Mouse (Mus musculus) urinary bladder, postnatal 4 days (tissue): ENCODE measurements around the gene Col23a1.

Experiments used
- DNase-seq, 2 experiments: peaks; one replicate each; pipeline ENCODE4 v3.0.0; 2021 to 2022; ENCODE audit warnings: low spot score in 2 of 2

Col23a1 gene

DNA sequence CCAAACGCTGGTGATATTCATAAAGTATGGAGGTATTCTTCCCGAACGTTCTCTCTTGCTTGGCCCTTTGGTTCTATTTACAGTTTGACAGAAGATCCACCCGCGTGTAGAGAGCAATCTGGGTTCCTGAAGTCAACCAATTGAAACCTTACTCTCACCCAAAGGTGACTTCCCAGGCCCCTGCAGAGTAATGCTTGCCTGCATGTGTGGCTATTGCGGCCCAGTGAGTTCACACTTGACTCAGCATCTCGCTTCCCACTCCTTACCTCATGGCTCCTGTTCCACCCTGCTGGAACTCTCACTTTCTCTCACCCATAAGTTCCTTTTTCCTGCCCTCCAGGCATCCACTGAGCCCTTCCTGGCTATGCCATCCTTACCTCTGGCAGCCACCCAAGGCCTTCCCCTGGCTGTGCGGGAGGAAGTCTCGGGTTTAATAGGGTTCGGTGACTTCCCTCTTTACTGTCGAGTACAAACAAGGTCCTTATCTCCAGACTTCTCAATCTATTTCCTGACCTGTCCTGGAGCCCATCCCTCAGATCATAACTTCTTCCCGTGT, 38.7 kb downstream of the Col23a1 start:
- no peak for DNase-seq

DNA sequence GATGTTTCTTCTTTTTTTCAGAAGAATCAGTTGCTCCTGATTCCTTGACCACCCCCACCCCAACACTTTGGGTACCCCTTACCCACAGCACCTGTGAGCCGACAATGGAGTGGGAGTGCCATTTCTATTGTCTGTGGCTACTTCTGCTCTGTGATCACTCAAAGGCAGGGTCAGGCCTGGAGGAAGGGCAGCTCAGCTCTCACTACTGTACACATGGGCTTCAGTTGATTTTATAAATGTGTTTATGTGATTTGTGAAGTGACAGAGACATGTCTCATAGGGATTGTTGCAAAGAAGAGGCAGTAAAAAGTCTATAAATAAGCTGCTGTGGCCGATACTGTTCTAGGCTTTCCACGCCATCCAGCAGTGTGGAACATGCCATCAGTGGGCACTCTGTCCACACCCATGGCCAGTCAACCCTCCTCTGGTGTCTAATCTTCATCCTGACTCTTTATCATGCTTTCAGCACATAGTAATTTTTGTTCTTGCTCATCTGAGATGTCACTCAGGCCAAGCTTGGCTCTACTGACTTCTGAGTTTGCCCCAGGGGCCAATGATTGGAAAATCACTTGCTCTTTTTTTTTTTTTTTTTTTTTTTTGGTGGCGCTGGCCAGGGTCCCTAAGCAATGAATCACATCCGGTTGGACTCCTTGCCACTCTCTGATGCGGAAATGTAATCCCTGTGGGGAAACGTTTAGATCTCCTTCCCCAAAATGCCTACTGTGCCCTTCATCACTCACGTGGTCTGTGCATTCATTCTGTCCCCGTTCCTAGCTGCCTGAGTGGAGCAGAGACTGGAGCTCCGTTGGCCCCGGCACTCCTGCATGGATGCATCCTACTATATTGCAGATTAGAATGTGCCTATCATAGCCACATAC, 40.4 kb downstream of the Col23a1 start:
- no peak for DNase-seq

DNA sequence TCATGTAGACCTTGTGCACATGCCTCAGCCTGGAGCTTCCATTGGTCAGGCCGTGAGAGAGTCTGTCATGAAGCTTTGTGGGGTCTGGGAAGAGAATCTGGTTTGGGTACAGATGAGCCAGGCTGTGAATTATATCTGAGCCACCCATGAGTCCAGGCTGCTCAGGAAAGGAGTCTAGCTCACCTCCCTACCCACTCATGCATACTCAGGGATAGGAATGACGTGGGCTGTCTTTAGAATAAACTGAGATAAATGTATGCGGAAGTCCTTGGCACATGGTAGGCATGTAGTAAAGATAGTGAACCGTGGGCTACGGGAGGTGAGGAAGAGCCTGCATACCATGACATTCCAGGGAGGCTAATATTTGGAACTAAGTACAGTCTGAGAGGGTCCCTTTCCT, 44.3 kb downstream of the Col23a1 start:
- DNase-seq: no peak

DNA sequence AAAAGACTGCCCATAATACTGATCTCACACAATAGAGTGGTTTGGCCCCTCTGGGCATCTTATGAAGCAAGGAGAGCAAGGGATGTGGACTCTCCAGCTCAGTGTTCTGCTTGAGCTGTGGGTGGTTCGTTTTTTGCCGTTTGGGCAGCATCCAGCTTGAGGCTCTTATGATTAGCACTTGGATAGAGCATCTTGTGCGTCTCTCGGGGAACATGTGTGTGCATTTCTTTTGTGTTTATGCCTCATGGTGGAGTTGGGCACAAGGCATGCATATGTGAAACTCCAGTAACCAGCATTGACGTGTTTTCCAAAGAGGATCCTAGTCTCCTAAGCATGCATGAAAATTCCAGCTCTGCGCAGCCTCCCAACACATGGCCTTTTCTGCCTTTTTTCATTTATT, 47.9 kb downstream of the Col23a1 start:
- DNase-seq: peak in 1 of 2 experiments; percentile 46

DNA sequence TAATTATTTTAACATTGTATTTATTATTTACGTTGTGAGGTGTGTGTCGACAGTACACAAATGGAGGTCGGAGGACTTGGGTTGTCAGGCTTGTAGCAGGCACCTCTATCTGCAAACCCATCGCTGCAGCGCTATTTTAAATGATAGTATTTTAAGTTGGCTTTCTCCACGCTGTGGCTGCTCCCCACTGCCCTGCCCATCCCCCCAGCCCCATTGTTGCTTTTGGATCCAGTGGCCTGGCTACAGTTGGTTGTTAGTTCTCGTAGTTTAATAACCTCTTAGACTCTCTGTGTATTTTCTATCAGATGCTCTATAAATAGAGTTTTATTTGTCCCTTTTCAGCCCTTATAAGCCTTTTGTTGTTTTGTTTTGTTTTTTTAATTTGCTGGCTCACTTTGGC, 48.7 kb downstream of the Col23a1 start:
- DNase-seq: peak in 1 of 2 experiments; percentile 52

DNA sequence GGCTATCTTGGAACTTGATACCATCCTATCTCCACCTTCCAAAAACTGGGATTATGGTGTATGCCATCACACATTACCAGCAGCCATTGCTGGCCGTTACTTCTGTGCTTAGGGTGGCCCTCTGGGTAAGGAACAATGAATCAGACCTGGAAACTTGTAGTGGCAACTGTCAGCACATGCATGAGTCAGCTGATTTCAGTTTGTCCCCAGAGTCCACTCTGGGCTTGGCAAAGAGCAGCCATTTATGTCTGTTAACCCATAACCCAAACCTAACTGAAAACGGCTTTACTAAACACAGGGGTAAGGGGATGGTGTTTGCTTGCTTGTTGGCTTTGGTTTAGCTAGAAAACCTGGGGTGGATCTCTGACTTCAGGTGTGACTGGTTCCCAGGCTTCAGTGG, 51.4 kb downstream of the Col23a1 start:
- DNase-seq: peak in 1 of 2 experiments; percentile 35

DNA sequence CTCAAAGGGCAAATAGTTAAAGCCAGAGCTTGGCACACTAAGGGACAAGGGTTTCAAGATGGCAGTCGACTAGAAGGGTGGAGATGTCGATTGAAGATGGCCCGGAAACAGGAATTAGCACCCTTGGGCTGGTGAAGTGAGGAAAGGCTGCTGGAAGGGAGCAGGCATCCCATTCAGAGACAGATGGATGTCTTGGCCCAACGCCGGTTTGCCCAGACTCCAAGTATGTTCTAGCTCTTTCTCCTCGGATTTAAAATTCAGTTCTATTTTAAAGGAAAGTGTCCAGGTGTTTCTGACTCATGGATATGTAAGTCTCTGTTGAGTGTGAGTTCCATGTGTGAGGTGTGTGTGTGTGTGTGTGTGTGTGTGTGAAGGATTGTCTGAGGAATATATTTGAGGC, 53.1 kb downstream of the Col23a1 start:
- peak in 1 of 2 experiments; percentile 44 for DNase-seq

DNA sequence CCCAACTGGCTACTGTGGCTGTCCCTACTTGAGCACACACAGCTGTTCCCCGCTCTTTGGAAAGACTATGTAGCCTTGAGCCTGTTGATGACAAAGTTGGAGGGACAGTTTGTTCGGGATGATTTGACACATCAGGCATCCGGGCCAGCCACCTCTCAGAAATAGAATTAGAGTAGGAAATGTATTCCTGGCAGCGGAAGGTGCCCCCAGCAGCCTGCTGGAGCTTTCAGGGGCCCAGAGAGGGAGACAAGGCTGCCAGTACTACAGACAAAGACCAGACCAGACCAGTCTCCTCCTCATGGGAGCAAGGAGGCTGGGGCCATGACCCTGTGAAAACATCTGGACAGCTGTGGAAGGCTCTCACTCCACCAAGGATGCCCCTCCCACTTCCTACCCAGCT, 53.6 kb downstream of the Col23a1 start:
- DNase-seq: peak in 1 of 2 experiments; percentile 50

DNA sequence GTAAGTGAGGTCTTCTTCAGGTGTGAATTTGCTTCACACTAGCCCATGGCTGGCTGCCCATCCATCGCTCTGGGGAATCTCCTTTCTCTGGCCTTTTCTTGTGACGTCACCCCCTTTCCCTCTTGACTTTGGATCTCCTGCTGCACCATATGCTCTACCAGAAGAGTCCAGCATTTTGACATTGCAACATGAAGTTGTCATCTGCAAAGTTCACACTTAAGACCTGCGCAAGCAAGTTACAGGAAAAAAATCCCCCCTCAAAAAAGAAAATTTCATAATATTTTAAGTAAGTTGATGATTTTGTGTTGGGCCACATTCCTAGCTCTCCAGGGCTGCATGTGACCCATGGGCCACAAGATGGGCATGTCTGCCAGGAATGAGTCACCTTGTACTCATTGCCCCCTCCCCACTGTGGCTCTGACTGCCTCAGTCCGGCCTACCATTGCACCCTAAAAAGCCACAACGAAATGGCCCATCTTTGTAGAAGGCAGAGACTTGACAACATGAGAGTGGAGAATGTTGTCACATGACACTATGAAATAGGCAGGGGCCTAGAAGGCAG, 54.1 kb downstream of the Col23a1 start:
- DNase-seq: peak in 1 of 2 experiments; percentile 48

DNA sequence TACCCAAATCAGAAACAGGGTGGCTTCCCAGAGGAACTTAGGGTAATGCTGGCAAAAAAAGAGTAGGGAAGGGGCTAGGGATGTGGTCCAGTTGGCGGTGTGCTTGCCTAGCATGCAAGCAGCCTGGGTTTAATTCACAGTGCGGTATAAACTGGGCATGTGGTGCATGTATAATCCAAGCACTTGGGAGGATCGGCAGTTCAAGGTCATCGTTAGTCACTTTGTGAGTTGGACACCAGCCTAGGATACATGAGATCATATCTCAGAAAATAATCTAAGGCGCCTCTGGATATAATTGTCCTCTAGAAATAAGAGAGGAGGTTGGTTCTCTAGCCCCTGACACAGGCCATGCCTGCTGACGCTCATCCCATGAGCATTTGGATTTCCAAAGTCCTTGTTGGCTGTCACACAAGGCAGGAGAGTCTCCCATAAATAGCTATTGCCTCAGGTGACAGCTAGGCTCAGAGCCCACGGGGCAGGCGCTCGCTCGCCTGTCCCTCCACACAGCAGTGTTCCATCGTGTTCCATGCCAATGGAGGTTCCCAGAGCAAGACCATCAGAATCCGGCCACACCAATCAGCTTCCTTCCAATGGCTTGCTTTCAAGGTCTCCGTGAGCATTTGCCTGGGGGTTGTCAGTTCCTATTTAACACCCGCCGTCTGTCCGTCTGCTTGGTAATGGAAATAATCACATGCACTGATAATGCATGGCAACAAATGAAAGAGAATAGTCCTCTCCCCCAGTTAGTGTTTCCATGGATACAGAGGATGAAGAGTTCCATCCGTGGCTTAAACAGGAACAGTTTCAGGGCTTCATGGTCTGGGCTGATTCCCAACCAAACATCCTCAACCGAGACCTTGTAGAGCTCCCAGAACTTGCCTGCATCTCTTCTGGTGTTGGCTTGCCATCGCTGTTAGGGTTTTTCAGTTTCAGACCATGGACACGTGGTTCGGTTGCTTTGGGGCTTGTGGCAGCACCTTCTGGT, 56.1 kb downstream of the Col23a1 start:
- DNase-seq: peak in 1 of 2 experiments; percentile 44

DNA sequence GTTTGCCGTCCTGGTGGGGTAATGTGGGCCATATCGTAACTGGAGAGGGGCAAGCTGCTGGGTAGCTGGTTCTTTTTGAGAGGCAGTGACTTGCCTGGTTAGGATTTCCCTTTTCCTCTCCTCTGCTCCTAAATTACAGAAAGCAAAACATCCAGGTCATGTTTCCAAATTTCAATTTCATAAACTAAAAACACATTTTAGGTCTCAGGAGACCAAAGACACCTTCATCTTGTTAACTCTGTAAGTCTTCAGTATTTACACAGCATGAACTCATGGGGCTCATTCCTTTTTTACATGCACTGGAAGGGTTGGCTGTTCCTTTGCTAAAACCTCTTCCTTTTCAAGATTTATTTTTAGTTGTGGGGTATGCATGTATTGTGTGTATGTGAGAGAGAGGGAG, 58.0 kb downstream of the Col23a1 start:
- peak in 1 of 2 experiments; percentile 17 for DNase-seq

DNA sequence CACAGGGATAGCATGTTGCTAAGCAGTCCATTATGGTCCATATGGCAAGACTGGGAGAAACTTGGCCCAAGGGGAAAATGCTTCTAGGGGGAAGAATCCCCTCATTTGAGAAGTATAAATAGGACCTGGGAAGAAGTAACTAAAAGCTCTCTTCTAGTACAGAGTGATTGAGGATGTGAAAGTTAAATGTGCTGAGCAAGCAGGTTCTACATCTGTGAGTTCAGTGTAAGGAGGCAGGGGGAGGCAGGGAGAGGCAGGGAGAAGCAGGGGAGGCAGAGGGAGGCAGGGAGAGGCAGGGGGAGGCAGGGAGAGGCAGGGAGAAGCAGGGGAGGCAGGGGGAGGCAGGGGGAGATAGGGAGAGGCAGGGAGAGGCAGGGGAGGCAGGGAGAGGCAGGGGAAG, 59.9 kb downstream of the Col23a1 start:
- DNase-seq: peak in 1 of 2 experiments; percentile 7

DNA sequence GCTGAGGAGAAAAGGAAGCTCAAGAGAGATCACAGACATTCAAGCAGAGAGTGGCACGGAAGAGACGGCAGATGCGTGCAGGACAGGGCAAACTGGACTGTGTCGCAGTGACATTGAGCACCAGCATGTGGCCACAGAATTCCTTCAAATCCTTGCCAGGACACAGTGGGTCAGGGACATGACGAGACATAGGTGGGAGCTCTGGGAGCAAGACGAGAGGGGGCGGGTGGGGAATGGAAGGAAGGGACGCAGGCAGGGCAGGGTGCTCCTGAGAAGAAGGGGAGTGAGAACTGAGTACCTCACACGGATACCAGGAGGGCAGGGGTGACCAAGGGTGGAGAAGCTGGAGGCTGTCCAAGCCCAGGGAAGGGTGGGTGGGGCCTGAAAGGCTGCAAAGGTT, 61.4 kb downstream of the Col23a1 start:
- peak in 1 of 2 experiments; percentile 57 for DNase-seq

DNA sequence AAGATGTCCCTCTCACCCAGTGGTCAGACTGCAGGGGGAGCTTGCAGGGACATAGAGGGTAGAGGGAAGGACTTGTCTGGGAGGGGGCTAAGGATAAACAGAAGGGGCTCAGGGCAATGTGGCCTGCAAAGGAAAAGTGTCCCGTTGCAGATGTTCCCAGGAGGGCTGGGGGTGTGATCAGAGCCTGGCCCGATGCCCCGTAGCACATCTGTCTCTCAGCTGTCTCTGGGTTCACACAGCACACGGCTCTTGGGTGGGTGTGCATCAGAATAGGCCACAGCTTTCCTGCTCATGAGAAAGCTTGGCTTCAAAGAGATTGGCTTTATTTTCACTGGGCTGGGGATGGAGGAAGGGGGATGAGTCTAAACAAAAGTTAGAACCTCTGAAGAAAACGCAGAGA, 62.1 kb downstream of the Col23a1 start:
- DNase-seq: peak in 1 of 2 experiments; percentile 53

DNA sequence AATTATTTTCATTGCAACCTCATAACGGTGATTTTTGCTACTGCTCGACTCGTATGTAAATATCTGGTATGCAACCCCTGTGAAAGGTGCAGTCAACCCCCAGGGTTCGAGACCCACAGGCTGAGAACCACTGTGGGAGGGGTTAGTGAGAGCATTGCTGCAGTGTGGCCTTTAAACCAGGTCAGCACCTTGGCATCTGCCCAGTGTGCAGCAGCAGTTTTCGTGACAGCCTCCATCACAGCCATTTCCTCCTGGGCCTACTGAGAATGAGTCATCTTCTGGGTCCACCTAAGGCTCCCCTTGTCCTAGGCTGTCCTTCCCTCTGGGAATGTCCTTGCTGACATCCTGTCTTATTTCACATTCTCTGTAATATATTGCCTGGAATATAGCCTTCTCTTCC, 64.0 kb downstream of the Col23a1 start:
- peak in 1 of 2 experiments; percentile 26 for DNase-seq

DNA sequence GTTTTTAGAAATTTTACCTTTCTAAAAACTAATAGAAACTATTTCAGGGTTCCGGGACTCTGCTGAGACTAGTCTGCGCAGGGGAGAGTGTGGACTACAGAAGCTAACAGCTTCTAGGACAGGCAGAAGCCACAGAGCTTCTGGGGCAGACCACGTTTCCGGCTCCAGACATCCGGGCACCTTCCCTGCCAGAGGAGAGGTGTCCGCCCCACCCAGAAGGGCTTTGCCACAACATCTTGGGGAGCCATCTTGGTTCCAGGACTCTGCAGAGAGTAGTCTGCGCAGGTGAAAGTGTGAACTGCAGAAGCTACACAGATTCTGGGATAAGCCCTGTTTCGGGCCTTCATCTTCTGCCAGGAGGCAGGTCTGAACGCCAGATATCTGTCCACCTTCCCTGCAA, 69.3 kb downstream of the Col23a1 start:
- peak in 1 of 2 experiments; percentile 52 for DNase-seq

DNA sequence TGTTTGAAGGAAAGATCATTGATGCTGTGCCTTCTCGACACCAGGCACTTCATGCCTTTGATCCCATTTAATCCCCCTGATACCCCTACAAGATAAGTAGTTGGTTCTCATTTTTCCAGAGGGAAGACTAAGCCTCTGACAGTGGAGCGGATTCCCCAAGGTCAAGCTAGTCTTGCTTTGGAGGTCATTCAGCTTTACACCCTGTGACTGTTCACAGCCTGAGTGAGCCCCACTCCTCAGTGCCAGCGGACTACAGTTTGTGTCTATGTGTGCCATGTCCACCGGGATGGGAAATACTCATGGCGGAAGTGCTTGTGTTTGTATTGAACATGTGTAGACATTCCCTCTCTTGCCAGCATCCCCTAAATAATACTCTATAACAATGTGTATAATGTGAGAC, 74.6 kb downstream of the Col23a1 start:
- DNase-seq: peak in 1 of 2 experiments; percentile 19

DNA sequence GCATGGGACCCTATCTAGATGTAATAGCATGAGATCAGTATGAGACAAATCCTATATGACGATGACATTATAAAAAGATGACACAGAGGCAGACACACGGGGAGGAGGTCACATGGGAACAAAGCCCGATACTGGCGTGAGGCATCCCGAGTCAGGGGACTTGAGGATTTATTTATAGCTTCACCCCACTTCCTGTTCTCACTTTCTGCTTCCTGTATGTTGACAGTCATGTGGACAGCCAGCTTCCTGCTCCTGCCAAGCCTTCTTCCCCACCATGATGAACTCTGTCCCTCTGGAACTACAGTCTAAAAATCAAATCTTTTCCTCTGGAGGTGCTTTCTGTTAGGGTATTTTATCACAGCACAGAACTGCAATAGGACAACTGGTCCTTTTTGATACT, 77.6 kb downstream of the Col23a1 start:
- DNase-seq: peak in 1 of 2 experiments; percentile 33

DNA sequence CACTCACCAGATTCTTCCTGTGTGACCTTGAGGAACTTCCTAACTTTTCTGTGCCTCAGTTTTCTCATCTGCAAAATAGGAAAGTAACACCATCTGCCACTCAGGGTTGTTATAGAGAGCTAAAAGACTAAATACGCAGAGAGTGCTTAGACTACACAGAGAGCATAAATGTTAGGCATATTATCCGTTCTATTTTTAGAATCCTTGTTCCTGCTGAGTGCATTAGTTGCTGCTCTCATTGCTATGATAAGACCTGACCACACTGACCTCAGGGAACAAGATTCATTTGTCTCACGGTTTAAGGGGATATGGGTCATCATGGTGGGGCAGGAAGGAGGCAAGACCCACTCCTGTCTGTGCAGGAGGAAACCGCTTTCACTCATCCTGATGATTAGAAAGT, 80.6 kb downstream of the Col23a1 start:
- DNase-seq: no peak

DNA sequence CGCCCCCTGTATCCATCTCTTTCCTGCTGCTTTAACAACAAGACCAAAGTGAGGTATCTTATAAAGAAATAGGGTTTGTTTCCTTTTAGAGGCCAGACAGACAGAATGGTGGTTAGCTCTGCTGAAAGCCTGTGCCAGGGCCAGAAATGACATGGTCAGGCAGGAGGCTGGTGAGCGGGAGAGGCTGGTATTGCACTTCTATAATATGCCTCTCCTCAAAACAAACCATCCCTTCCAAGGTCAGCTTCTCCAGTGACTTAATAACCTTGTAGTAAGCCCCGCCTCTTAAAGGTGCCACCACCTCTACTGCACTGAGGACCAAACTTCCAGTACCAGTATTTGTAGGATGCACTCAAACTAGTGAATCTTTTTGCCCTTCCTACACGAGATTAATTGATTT, 81.6 kb downstream of the Col23a1 start:
- DNase-seq: peak in 1 of 2 experiments; percentile 41

DNA sequence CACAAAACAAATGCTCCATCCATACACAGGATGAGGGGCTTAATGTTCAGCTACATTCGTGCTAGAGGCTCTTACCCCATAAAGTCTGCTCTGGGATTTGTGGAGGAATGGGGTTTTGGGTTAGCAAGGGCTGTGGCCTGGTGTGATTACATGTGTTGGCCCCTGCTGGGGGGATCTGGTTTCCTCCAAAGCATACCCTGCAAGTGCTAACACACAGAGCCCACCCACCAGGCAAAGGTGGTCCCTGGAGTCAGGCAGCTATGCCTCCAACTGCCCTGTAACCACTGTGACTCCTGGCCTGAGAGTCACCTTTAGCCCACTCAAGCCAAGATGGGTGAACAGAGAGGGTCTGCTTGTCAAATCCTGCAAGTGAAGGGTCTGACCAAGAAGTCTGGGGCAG, 82.2 kb downstream of the Col23a1 start:
- no peak for DNase-seq

DNA sequence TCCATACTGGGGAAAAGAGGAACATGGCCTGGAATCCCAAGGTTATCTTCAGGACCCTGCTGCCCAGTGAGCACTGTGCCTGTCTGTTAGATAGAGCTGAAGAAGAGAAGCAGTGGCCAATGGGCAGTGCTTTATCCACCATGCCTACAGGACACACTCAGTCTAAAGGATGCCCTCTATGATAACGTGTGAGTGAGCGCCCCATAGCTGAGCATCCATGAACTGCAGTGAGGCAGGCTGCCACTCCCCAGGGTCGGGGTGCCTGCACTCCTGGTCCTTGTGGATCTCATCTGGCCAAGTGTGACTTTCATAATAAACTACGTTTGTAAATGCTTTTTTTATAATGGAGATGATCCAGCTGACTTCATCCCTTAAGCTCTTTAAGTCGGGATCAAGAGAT, 87.5 kb downstream of the Col23a1 start:
- DNase-seq: peak in 1 of 2 experiments; percentile 57
